23 mouse cellular contexts compared by ENCODE assay signal in the genomic region with DNA sequence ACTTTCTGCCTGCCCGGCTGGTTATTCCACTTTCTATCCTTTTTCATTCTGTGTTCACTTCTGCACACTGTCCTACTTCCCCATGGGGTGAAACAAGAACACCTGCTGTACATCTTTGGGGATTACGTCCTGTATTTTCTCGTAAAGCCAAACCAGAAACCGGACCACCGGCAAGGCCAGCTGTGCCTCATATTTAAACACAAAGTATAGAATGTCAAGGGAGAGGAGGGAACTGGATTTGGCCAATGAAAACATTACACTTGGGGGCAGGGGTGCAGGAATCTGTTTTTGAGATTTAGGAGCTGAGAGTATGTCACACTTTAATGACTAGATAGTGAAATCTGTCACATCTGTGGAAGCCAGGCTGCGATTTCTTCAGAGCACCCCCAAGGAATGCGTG. TPM values are rescaled to one million over a fixed set of nuclear protein-coding genes. Genes with fewer than 3 reads are reported as not detected.
DNase-seq lines count a peak whose midpoint lies in the region; ATAC-seq and TF ChIP-seq lines count a peak whose summit lies in the region.
"Had no signal": no experiment of that assay in that cellular context is flagged by ENCODE, and none has a peak within 500 bp of the region (broad histone marks: within the 10 kb centered on the region; RNA-seq: fewer than 3 reads in every experiment).

No protein-coding gene starts in this region.

- H3K9ac ChIP-seq in kidney, postnatal 0 days (ENCODE audit: low read depth, low read length): no peak overlapping the region
- H3K9ac ChIP-seq in stomach, embryonic 14.5 days (replicated peaks; ENCODE audit: low read depth, low read length): no peak overlapping the region
- H3K9ac ChIP-seq in stomach, postnatal 0 days (ENCODE audit: low read length): no peak overlapping the region
- no peak overlapping the region for H3K9ac ChIP-seq in limb, embryonic 13.5 days
- H3K9ac ChIP-seq: embryonic facial prominence, embryonic 13.5 days; forebrain, embryonic 13.5 days; hindbrain, embryonic 13.5 days; liver, embryonic 15.5 days; neural tube, embryonic 13.5 days had no signal

- H3K27me3 ChIP-seq in kidney, postnatal 0 days (ENCODE audit: insufficient read depth, low read length): no peaks in the 10 kb centered on the region
- H3K27me3 ChIP-seq in stomach, embryonic 14.5 days (ENCODE audit: control insufficient read depth, insufficient read depth, low read length): no peaks in the 10 kb centered on the region
- H3K27me3 ChIP-seq in stomach, postnatal 0 days (ENCODE audit: control insufficient read depth, insufficient read depth, low read length): no peaks in the 10 kb centered on the region
- no peaks in the 10 kb centered on the region for H3K27me3 ChIP-seq in limb, embryonic 13.5 days
- H3K27me3 ChIP-seq: embryonic facial prominence, embryonic 13.5 days; forebrain, embryonic 13.5 days; hindbrain, embryonic 13.5 days; liver, embryonic 15.5 days; neural tube, embryonic 13.5 days had no signal

- no peak overlapping the region for H3K4me2 ChIP-seq in kidney, postnatal 0 days (ENCODE audit: low read length)
- H3K4me2 ChIP-seq in stomach, embryonic 14.5 days (replicated peaks; ENCODE audit: low read depth, low read length): no peak overlapping the region
- H3K4me2 ChIP-seq in stomach, postnatal 0 days (replicated peaks; ENCODE audit: low read depth): no peak overlapping the region
- H3K4me2 ChIP-seq in limb, embryonic 13.5 days (replicated peaks): 0 out of 2 replicates have a peak overlapping the region, but pooled peaks have one; percentile 4
- H3K4me2 ChIP-seq: embryonic facial prominence, embryonic 13.5 days; forebrain, embryonic 13.5 days; hindbrain, embryonic 13.5 days; liver, embryonic 15.5 days; neural tube, embryonic 13.5 days had no signal

- DNase-seq in kidney, postnatal 0 days (ENCODE audit: low spot score): peak; percentile 64
- DNase-seq in kidney, postnatal 14 days: no peak
- no peak for DNase-seq in stomach, postnatal 0 days (ENCODE audit: low spot score)
- DNase-seq in cerebellum, postnatal 25 days: no peak
- DNase-seq in adrenal gland, postnatal 14 days: no peak
- DNase-seq: adrenal gland, adult 8-10 months; cerebellum, adult 9-10 months; gastrocnemius, adult 2 months; kidney, adult 8-10 months; liver; retina, postnatal 1 day had no signal

- ATAC-seq in kidney, postnatal 0 days (replicated peaks; ENCODE audit: low FRiP score, low read depth): no peak
- ATAC-seq in stomach, embryonic 14.5 days (ENCODE audit: insufficient number of reproducible peaks, insufficient read depth, low FRiP score, low read depth): no peak; the same call in 1 of the 2 replicates
- ATAC-seq in stomach, postnatal 0 days (ENCODE audit: low FRiP score, low TSS enrichment): no peak
- peak; percentile 70 for ATAC-seq in limb, embryonic 13.5 days (ENCODE audit: low FRiP score, low read depth)
- ATAC-seq: activated CD4-positive, CD25-positive, alpha-beta regulatory T cell, adult 4 months; forebrain, embryonic 13.5 days; midbrain, embryonic 16.5 days had no signal

- H3K36me3 ChIP-seq in kidney, postnatal 0 days (ENCODE audit: insufficient read depth, low read length): no peaks in the 10 kb centered on the region
- no peaks in the 10 kb centered on the region for H3K36me3 ChIP-seq in stomach, embryonic 14.5 days (ENCODE audit: control insufficient read depth, insufficient read depth, low read length)
- H3K36me3 ChIP-seq in stomach, postnatal 0 days (ENCODE audit: control insufficient read depth, insufficient read depth, low read length): no peaks in the 10 kb centered on the region
- no peaks in the 10 kb centered on the region for H3K36me3 ChIP-seq in limb, embryonic 13.5 days
- H3K36me3 ChIP-seq: embryonic facial prominence, embryonic 13.5 days; hindbrain, embryonic 13.5 days; liver, embryonic 15.5 days; midbrain, embryonic 10.5 days; neural tube, embryonic 13.5 days had no signal

- TF ChIP-seq CTCF in kidney, postnatal 0 days (IDR thresholded peaks at IDR 0.05; ENCODE audit: low read depth): no peak
- TF ChIP-seq CTCF in stomach, postnatal 0 days (IDR thresholded peaks at IDR 0.05; ENCODE audit: low read depth): no peak

- H3K4me3 ChIP-seq in kidney, postnatal 0 days (replicated peaks; ENCODE audit: low read depth, low read length): no peak overlapping the region
- H3K4me3 ChIP-seq in stomach, embryonic 14.5 days (ENCODE audit: low read depth, low read length): no peak overlapping the region
- H3K4me3 ChIP-seq in stomach, postnatal 0 days (ENCODE audit: low read depth, low read length): no peak overlapping the region
- H3K4me3 ChIP-seq in limb, embryonic 13.5 days: no peak overlapping the region
- H3K4me3 ChIP-seq: embryonic facial prominence, embryonic 13.5 days; forebrain, embryonic 13.5 days; gastrocnemius, adult 2 months; hindbrain, embryonic 13.5 days; liver, embryonic 15.5 days; midbrain, embryonic 10.5 days; myocyte; neural tube, embryonic 13.5 days had no signal

- TF ChIP-seq EP300 in stomach, postnatal 0 days (optimal IDR thresholded peaks at IDR 0.05): no peak

- WGBS in kidney, postnatal 0 days: 31% methylated on average over 7 of the region's 7 CpGs
- 30% methylated on average over 7 of the region's 7 CpGs for WGBS in stomach, embryonic 14.5 days
- WGBS in stomach, postnatal 0 days: 37% methylated on average over 7 of the region's 7 CpGs
- WGBS in limb, embryonic 13.5 days: 18% methylated on average over 7 of the region's 7 CpGs

- peaks cover 1% of the 10 kb centered on the region; the same call in 1 of the 2 replicates for H3K4me1 ChIP-seq in kidney, postnatal 0 days (replicated peaks; ENCODE audit: insufficient read depth, low read length)
- peaks cover 39% of the 10 kb centered on the region for H3K4me1 ChIP-seq in stomach, embryonic 14.5 days (ENCODE audit: control insufficient read depth, insufficient read depth, low read length)
- H3K4me1 ChIP-seq in stomach, postnatal 0 days (replicated peaks; ENCODE audit: control insufficient read depth, insufficient read depth): peaks cover 3% of the 10 kb centered on the region; the same call in 1 of the 2 replicates
- peaks cover 41% of the 10 kb centered on the region for H3K4me1 ChIP-seq in limb, embryonic 13.5 days
- H3K4me1 ChIP-seq: midbrain, embryonic 10.5 days had no signal

- no peaks in the 10 kb centered on the region for H3K9me3 ChIP-seq in kidney, postnatal 0 days (replicated peaks; ENCODE audit: low read length)
- no peaks in the 10 kb centered on the region for H3K9me3 ChIP-seq in stomach, embryonic 14.5 days (ENCODE audit: control insufficient read depth, low read depth, low read length)
- H3K9me3 ChIP-seq in stomach, postnatal 0 days (ENCODE audit: control insufficient read depth, low read length): no peaks in the 10 kb centered on the region
- H3K9me3 ChIP-seq in limb, embryonic 13.5 days: no peaks in the 10 kb centered on the region
- H3K9me3 ChIP-seq: embryonic facial prominence, embryonic 13.5 days; forebrain, embryonic 13.5 days; liver, embryonic 15.5 days; midbrain, embryonic 10.5 days; neural tube, embryonic 13.5 days had no signal

- no peak overlapping the region for H3K27ac ChIP-seq in kidney, postnatal 0 days
- H3K27ac ChIP-seq in stomach, embryonic 14.5 days (ENCODE audit: low read length): peak overlapping the region; percentile 44; the same call in 1 of the 2 replicates
- no peak overlapping the region for H3K27ac ChIP-seq in stomach, postnatal 0 days (replicated peaks)
- peak overlapping the region; percentile 44; the same call in 1 of the 2 replicates for H3K27ac ChIP-seq in limb, embryonic 13.5 days
- H3K27ac ChIP-seq: embryonic facial prominence, embryonic 13.5 days; forebrain, embryonic 13.5 days; gastrocnemius, adult 2 months; hindbrain, embryonic 13.5 days; liver, embryonic 15.5 days; macrophage; midbrain, embryonic 10.5 days; neural tube, embryonic 13.5 days had no signal

RNA-seq across cellular contexts. Expression of a gene that starts 47.6 kb away (rescaled TPM):
- polyA plus RNA-seq in kidney, postnatal 0 days (2015; fragmentation: Nextera tagmentation; extraction: Ambion mirVana): 25.3 and 29.5 TPM in 2 replicates
- polyA plus RNA-seq in stomach, embryonic 14.5 days (2014; fragmentation: Nextera tagmentation; extraction: Ambion mirVana): 56.3 and 60.2 TPM in 2 replicates
- 29.6 and 32.3 TPM in 2 replicates for polyA plus RNA-seq in stomach, postnatal 0 days (2015; fragmentation: Nextera tagmentation; extraction: Ambion mirVana)
- polyA plus RNA-seq in limb, embryonic 13.5 days (2015; fragmentation: Nextera tagmentation; extraction: Ambion mirVana): 42.2 and 43.9 TPM in 2 replicates
- total RNA-seq in adrenal gland, postnatal 14 days (2021): 50.8 and 76.7 TPM in 2 replicates

Comparison
In these comparisons a context has a peak if more than half of its experiments do, and no peak if none do; other contexts are left out.
1. H3K27ac ChIP-seq: peak in stomach, embryonic 14.5 days (single experiment) and limb, embryonic 13.5 days (single experiment); none in kidney, postnatal 0 days (single experiment) and stomach, postnatal 0 days (single experiment).